Mouse (Mus musculus) midbrain, postnatal 0 days (tissue): ENCODE measurements around the gene Sdk2. TPM values are rescaled to one million over a fixed set of nuclear protein-coding genes. Genes with fewer than 3 reads are reported as not detected.
A peak's percentile ranks its signal among the peaks of the same experiment; 100 is the strongest.

Experiments used
- ATAC-seq: fragments of 200-750 bp; cut with Nextera tagmentation; 2 replicates; pipeline ENCODE4 v1.8.0; 2017; ENCODE audit warnings: moderate number of reproducible peaks, mild to moderate bottlenecking, moderate TSS enrichment, moderate library complexity; ENCODE audit not compliant: low FRiP score
- DNase-seq: peaks from one replicate; pipeline ENCODE4 v3.0.0-alpha.2; 2015; ENCODE audit warnings: low spot score
- H3K27ac ChIP-seq: fragments of 300-500 bp; sonication (generic); 2 replicates; pipeline ENCODE4 v1.5.1; 2014; ENCODE audit warnings: low read depth, mild to moderate bottlenecking, low read length, mixed read lengths
- H3K27me3 ChIP-seq: fragments of 300-500 bp; sonication (generic); 2 replicates; pipeline ENCODE4 v1.6.1; 2014; ENCODE audit warnings: low read length, control low read depth, mixed read lengths; ENCODE audit not compliant: insufficient read depth
- H3K36me3 ChIP-seq: fragments of 300-500 bp; sonication (generic); 2 replicates; pipeline ENCODE4 v1.6.1; 2014; ENCODE audit warnings: low read length, control low read depth, mixed read lengths; ENCODE audit not compliant: insufficient read depth
- H3K4me1 ChIP-seq: fragments of 300-500 bp; sonication (generic); 2 replicates; pipeline ENCODE4 v1.6.1; 2014; ENCODE audit warnings: mild to moderate bottlenecking, control low read depth, antibody characterized with exemption, low read length, mixed read lengths; ENCODE audit not compliant: insufficient read depth
- H3K4me2 ChIP-seq: fragments of 300-500 bp; sonication (generic); 2 replicates; pipeline ENCODE4 v1.6.1; 2014; ENCODE audit warnings: low read depth, mild to moderate bottlenecking, low read length, mixed read lengths; ENCODE audit not compliant: poor library complexity, severe bottlenecking
- H3K4me3 ChIP-seq: fragments of 300-500 bp; sonication (generic); 2 replicates; pipeline ENCODE4 v1.5.1; 2014; ENCODE audit warnings: low read depth, mild to moderate bottlenecking, low read length, moderate library complexity
- H3K9ac ChIP-seq: fragments of 300-500 bp; sonication (generic); replicated peaks from 2 replicates; pipeline ENCODE4 v1.6.1; 2014; ENCODE audit warnings: mild to moderate bottlenecking, low read length, moderate library complexity, mixed read lengths; ENCODE audit not compliant: poor library complexity, severe bottlenecking
- H3K9me3 ChIP-seq: fragments of 300-500 bp; sonication (generic); 2 replicates; pipeline ENCODE4 v1.6.1; 2016; ENCODE audit warnings: low read length, control low read depth
- CTCF ChIP-seq: IDR thresholded peaks from 2 replicates; pipeline ENCODE4 v1.5.1; 2016; ENCODE audit warnings: antibody characterized with exemption, mild to moderate bottlenecking
- WGBS: fragments of 180-500 bp; shearing (Covaris S2); extraction: QIAGEN DNeasy Blood & Tissue Kit; methylation state at CpG from one replicate; pipeline ENCODE4 v1.1.7; 2014; 5-methylcytosine and 5-hydroxymethylcytosine counted together
- polyA plus RNA-seq: library from polyadenylated mRNA; unstranded; fragments of >200 nt; fragmentation: Nextera tagmentation; extraction: Ambion mirVana; gene quantifications from 2 replicates; pipeline ENCODE4 v1.2.1, GENCODE M21; 2015
- total RNA-seq: library from RNA; depleted of rRNA; stranded (reverse); fragments of >200 nt; gene quantifications from 2 replicates; pipeline ENCODE4 v1.2.3, GENCODE M21; 2014

The Sdk2 gene
- total and polyA plus RNA-seq, 2 experiments from 2014 or later = 2.5 to 26.1 TPM

DNA sequence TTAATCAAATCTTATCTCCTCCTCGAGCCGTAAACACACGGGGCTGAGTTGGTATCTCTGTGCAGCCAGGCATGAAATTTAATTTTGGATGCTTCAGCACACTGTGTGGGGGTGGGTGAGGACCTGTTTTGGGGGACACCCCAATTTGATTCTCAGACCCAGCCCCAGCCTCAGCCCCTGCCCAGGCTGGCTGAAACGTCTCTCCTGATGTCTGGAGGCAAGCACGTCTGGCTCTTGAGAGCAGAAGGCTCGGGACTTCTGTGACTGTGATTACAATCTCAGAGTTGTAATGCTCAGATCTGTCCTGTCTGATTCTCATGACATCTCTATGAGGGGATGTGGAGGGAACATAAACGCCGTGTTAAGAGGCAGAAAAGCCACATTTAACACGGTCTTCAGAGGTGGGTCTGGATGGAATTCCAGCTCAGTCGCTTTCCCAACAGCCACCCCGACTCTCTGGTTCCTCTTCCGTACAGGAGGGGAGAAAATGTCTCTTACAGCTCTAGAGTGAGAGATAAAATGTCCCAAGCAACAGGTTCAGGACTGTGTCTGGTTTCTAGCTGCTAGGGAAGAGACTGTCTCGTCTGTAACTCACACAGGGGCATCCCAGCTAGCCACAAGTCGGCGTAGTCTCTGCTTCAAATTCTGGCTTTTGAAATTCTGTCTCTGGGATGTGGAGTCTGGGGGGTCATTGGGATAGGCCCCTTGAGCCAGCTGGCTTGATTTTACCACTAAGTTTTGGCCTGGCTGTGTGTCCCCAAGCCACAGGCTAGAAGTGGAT, 50.5 kb downstream of the Sdk2 start:
- DNase-seq (no peak), ATAC-seq (no peak)
- peaks cover 18% of the 10 kb centered on the region; the same call in 1 of the 2 replicates for H3K4me1 ChIP-seq
- H3K4me2 ChIP-seq = no peak overlapping the region
- H3K4me3 ChIP-seq = no peak overlapping the region
- H3K27ac ChIP-seq = no peak overlapping the region
- no peak overlapping the region for H3K9ac ChIP-seq
- WGBS = 24% methylated on average over 15 of the region's 15 CpGs
- no peaks in the 10 kb centered on the region for H3K36me3 ChIP-seq
- TF ChIP-seq CTCF = no peak
- H3K27me3 ChIP-seq = no peaks in the 10 kb centered on the region
- H3K9me3 ChIP-seq = no peaks in the 10 kb centered on the region

DNA sequence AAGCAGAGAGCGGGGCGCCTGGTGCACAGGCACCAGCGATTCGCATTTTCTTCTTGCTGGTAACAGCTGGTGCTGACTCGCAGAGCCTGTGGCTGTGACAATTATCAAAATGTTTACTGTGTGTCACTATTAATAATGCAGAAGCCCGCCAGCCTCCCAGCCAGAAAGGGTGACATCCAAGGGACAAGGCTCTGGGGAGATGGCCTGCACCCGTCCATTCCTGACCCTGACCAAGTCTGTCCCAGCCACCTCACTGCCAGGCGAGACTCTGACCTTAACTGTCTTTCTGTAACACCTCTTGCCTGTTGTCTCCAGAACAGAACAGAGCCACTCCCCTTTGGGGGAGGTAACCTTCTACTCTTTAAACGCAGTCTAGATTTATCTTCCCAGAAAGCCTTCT, 55.3 kb downstream of the Sdk2 start:
- Histone ChIP-seq H3K4me3 (no peak overlapping the region), H3K27ac (no peak overlapping the region), H3K36me3 (no peaks in the 10 kb centered on the region), H3K9ac (no peak overlapping the region), H3K4me2 (no peak overlapping the region), H3K27me3 (no peaks in the 10 kb centered on the region), H3K4me1 (peaks cover 7% of the 10 kb centered on the region; the same call in 1 of the 2 replicates), H3K9me3 (no peaks in the 10 kb centered on the region)
- DNase-seq = no peak
- TF ChIP-seq CTCF = no peak
- WGBS = 54% methylated on average over 9 of the region's 9 CpGs
- ATAC-seq = no peak

GRCm38 (mm10) chr11:114005879-114006278, 61.0 kb downstream of the Sdk2 start:
- H3K27me3 ChIP-seq = no peaks in the 10 kb centered on the region
- no peaks in the 10 kb centered on the region for H3K36me3 ChIP-seq
- 18% methylated on average over 12 of the region's 12 CpGs for WGBS
- peak overlapping the region; percentile 32; the same call in 1 of the 2 replicates for H3K27ac ChIP-seq
- H3K9ac ChIP-seq = no peak overlapping the region
- no peak overlapping the region for H3K4me2 ChIP-seq
- DNase-seq = peak; percentile 69
- H3K4me3 ChIP-seq = no peak overlapping the region
- H3K9me3 ChIP-seq = no peaks in the 10 kb centered on the region
- no peak for TF ChIP-seq CTCF
- no peak for ATAC-seq
- H3K4me1 ChIP-seq = peaks cover 4% of the 10 kb centered on the region; the same call in 1 of the 2 replicates

DNA sequence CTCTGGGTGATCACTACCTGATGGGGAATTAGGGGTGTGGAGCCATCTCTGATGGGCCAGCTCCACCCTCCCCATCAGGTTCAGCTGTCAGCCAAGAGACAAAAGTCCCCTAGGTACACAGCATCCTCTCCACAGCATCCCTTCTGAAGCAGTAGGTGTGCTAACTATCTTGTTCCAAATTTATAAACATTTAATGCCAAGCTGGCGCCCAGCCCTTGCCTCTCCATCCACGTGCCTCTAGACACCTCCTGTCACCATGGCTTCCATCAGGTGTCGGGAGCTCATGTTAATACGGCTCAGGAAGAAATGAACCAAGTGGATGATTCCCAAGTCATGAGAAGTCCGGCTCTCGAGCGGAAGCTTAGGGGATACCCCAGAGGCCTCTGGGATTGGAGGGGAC, 62.2 kb downstream of the Sdk2 start:
- H3K9me3 ChIP-seq = no peaks in the 10 kb centered on the region
- H3K27me3 ChIP-seq = no peaks in the 10 kb centered on the region
- DNase-seq = peak; percentile 45
- no peak overlapping the region for H3K9ac ChIP-seq
- no peak overlapping the region for H3K27ac ChIP-seq
- 87% methylated on average over 7 of the region's 7 CpGs for WGBS
- ATAC-seq = no peak
- no peak for TF ChIP-seq CTCF
- no peak overlapping the region for H3K4me2 ChIP-seq
- peaks cover 4% of the 10 kb centered on the region; the same call in 1 of the 2 replicates for H3K4me1 ChIP-seq
- no peak overlapping the region for H3K4me3 ChIP-seq
- H3K36me3 ChIP-seq = no peaks in the 10 kb centered on the region

- H3K36me3 ChIP-seq = no peaks in the 10 kb centered on the region
- H3K9me3 ChIP-seq = no peaks in the 10 kb centered on the region
- DNase-seq (no peak), ATAC-seq (no peak)
- H3K4me1 ChIP-seq = peaks cover 4% of the 10 kb centered on the region; the same call in 1 of the 2 replicates
- no peak overlapping the region for H3K4me3 ChIP-seq
- no peak overlapping the region for H3K9ac ChIP-seq
- no peak overlapping the region for H3K4me2 ChIP-seq
- TF ChIP-seq CTCF = no peak
- no peaks in the 10 kb centered on the region for H3K27me3 ChIP-seq
- H3K27ac ChIP-seq = no peak overlapping the region
- WGBS = 81% methylated on average over 3 of the region's 3 CpGs
Observed at GRCm38 (mm10) chr11:114003195-114003594, 63.7 kb downstream of the Sdk2 start.

DNA sequence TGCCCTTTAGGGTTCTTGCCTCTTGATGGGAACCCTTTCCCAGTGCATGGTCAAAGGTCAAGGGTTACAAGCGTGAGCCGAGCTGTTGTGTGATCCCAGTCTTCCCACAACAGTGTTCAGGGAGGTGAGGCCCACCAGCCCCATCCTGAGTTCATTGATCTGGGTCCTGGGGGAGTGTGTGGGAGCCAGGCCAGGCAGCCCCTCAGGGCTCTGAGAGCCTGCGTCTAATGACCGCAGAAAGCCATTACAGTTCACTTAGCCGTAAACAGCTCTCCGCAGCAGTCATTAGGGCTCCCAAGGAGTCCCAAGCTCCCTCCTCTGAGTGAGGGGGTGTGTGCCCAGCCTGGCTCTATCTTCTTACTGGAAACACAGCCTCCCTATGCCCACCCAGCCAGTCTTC, 66.8 kb downstream of the Sdk2 start:
- no peaks in the 10 kb centered on the region for H3K27me3 ChIP-seq
- DNase-seq (no peak), ATAC-seq (no peak)
- H3K4me1 ChIP-seq = no peaks in the 10 kb centered on the region
- H3K36me3 ChIP-seq = no peaks in the 10 kb centered on the region
- no peak for TF ChIP-seq CTCF
- H3K27ac ChIP-seq = no peak overlapping the region
- no peak overlapping the region for H3K4me3 ChIP-seq
- 64% methylated on average over 6 of the region's 6 CpGs for WGBS
- no peaks in the 10 kb centered on the region for H3K9me3 ChIP-seq
- H3K9ac ChIP-seq = no peak overlapping the region
- no peak overlapping the region for H3K4me2 ChIP-seq
